Mouse (Mus musculus) layer of hippocampus, postnatal 25 days (tissue): ENCODE data around the gene Arhgap32. TPM values are rescaled to one million over a fixed set of nuclear protein-coding genes. Genes with fewer than 3 reads are reported as not detected.
A peak's percentile ranks its signal among the peaks of the same experiment; 100 is the strongest.

Source experiments
- DNase-seq, 2 experiments: peaks; one replicate each; pipeline ENCODE4 v3.0.0; 2022; ENCODE audit warnings: mixed read lengths in 2 of 2, low spot score in 1 of 2; ENCODE audit errors: extremely low spot score in 1 of 2
- total RNA-seq, 2 experiments: library from RNA; stranded (reverse); gene quantifications; 2 replicates each; pipeline ENCODE4 v1.2.3; 2021

Gene Arhgap32
- total RNA-seq, 2 experiments from 2014 or later = 211 to 220 TPM

DNA sequence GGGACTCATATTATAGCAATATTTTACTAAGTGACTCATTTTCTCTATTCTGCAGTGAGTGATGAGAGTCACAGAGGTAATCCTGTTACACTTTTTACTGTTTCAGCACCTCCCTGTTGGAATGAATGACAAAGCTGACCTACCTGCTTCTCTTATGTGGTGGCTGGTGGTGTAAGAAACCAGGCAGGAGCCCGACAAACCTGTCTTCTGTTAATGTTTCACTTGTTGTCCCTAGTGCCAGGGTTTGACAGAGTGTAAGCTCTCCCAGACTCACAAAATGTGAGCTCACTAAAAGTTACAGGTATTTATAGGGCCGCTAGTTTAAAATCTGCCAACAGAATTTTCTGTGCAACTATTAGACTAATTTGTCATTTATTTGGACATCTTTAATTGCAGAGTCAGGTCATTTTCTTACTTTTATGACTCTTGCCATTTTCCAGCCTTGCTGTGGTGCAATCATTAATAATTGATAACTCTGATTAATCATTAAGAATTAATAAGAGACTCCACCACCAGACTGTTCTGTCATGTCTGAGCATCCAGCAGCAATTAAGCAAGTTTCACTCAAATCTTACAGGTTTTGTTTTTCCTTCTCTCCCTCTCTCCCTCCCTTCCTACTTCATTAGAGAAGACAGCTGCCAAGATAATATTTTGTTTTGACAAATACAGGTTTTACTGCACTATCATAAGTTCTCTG is 127.1 kb downstream of the Arhgap32 start:
- DNase-seq = no peak

DNA sequence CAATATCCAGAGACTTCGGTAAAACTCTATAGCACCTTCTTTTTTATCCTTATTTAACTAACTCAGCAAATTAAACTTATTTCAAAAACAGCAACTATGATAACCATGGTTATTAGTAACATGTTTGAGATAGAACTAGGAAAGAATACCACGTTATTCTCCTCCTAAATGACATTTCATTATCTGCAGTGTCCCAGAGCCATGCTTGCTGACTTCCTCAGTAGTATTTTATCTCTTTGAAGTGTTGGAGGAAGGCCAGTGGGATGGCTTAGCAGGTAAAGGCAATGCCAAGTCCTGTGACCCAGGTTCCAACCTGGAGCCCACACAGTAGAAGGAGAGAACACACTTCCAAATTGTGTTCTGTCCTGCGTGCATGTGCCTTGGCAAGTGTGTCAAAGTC is 129.3 kb downstream of the Arhgap32 start:
- no peak for DNase-seq

DNA sequence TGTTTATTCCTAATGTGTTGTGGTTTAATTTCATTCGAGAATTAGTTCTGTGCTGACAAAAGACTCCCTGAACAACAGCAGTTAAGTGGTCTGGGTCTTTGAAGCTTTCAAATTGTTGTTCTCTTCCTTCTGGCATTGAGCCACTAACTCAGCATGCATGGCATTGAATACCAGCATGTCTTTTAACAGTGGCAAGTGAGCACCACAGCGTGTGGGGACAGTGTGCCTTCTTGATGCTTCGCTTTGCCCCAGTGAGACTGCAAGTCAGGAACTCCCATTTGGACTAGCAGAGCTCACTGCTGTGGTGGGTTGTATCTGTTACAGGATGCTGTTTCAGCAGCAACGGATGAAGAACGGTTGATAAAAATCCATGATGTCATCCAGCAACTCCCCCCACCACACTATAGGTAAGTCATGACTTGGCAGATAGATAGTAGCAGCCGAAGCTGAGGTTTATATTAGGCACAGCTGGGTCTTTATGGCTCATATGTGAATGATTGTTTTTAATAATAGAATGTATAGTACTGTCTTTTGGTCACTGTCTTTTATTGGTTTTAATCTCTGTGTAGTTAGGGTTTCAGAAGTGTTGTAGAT is 130.3 kb downstream of the Arhgap32 start:
- no peak for DNase-seq

DNA sequence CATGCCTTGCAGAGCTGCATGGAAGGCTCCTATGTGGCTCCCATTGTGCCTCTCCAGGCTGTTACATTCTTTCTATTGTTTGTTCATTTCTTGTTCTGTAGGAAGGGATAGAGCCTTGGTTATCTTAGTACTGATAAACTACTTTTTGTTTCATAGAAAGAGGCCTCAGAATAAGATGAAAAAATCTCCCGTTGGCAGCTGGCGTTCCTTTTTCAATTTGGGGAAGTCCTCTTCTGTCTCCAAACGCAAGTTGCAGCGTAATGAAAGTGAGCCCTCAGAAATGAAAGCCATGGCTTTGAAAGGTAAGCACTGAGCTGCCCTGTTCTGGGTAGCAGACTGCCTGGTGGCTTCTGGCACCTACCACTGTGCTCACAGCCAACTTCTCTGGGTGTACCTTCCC is 134.6 kb downstream of the Arhgap32 start:
- no peak for DNase-seq

DNA sequence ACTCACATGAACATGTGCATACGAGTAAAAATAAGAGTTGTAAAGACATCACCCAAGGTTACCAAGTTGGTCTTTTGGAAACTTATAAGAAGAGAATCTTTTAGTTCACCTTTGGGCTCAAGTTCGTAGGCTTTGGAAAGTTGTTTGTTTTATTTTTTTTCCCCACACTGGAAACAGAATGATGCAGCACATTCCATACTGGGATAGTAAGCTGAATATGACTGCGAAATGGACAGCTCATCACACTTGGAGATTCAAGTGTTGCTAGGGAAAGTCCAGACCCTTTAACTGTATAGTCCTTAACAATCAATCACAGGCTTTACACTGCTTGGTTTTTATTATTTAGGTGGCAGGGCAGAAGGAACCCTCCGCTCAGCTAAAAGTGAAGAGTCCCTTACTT is 137.8 kb downstream of the Arhgap32 start:
- DNase-seq = no peak

DNA sequence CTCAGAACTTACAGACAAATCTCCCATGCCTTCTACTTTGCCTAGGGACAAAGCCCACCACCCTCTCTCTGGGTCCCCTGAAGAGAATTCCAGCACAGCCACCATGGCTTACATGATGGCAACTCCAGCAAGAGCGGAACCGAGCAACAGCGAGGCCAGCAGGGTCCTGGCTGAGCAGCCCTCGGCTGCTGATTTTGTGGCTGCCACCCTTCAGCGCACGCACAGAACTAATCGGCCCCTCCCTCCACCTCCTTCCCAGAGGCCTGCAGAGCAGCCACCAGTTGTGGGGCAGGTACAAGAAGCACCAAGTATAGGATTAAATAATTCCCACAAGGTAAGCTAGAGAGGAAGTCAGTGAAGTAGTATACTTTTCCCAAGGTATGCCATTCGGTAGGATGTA is 141.4 kb downstream of the Arhgap32 start:
- DNase-seq = no peak

DNA sequence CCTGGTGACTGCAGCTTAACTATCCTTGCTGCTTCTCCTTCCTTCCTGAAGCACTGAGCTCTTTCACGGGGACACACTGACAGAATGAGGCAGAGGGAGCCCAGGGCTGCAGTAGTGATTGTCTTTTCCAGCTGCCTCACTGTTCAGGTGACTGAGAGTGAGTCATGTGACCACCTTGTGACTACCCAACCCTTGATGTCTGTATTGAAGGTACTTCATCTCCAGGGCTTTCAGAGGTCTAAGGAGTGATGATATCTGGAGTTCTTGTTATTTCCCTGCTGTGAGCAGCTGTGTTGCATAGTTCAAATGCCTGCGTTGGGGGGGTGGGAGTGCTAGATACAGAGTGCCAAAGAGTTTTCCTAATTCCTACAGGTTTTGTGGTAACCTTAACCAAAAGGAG is 141.9 kb downstream of the Arhgap32 start:
- DNase-seq = no peak

DNA sequence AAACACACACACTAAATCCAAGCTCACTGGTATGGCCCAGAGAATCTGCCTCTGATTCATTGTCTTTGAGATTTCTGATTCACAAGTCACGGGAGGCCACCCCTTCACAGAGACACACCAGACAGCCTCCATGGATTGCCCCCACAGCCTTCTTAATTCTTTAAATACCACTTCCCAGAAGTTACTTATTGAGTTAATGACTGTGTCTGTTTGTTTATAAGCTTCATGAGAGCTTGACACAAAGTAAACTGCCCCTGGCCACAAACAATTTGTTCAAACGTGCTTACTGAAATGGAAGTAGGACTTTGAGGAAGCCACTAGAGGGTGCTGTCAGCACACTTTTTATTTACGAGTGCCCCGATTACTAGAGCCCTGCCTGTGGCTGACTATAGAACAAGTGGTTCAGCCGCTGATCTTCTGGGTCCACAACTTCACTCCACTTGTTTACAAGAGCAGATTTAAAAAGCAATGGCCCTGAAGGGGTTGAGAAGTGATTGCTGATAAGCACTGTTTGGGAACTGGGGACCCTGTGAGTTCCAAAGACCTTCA is 156.0 kb downstream of the Arhgap32 start:
- DNase-seq = peak; percentile 31 to 68

DNA sequence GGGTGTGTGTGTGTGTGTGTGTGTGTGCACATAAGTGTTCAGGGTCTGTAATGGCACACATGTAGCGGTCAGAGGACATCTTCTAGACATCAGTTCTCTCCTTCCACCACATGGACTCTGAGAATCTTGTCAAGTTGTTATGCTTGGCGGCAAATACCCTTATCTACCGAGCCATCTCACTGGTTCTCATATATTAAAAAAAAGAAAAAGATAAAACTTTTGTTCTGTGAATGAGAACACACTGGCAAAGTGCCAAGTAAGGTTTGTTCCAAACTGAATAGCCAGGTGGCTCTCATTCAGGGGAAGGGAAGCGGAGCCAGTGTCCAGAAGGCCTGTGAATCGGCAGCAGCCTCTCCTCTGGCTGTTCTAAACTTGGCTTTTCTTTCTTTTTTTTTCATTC is 162.1 kb downstream of the Arhgap32 start:
- no peak for DNase-seq

DNA sequence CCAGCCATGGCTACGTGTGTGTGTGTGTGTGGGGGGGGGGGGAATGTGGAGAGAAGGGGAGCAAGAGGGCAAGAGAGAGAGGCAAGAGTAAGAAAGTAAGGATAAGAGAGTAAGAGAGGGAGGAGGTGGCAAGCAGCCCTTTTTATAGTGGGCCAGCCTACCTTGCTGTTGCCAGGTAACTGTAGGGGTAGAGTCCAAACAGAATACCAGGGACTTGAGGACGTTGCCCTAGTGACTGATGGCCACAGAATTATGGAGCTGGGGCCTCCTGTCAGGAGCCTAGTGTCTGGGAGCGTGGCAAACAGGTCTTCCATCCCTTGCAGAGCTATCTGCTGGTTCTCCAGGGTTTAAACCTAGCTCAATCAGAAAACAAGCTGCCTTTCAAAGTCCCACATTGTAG is 163.9 kb downstream of the Arhgap32 start:
- no peak for DNase-seq

DNA sequence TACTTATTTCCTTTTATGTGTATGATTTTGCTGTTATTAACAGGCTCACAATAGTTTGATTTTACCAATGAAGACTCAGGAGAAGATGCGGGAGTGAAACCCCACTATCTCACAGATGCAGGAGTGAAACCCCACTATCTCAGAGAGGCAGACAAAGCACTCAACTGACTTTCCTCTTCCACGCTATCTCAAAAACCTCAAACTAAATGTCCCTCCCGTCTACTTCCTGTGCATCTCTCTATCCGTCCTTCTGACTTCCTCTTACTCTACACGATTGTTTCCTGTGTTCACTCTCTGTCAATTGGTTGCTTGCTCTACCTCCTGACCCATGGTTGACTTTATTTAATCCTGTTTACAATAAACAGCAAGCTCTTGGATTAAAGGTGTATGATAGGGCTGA is 164.5 kb downstream of the Arhgap32 start:
- no peak for DNase-seq

DNA sequence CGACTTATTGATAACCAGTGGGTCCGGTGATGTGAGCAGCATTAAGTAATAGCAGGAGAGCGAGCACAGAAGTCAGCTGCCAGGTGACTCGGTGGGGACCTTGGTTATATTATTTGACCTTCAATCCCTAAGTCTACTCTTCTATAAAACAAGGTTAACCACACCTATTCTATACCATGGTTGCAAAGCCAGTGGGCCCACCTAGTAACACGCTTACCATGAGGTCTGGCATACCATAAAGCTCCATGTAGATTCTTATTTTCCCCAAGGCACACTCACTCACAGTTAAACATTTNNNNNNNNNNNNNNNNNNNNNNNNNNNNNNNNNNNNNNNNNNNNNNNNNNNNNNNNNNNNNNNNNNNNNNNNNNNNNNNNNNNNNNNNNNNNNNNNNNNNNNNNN is 167.7 kb downstream of the Arhgap32 start:
- DNase-seq = no peak

DNA sequence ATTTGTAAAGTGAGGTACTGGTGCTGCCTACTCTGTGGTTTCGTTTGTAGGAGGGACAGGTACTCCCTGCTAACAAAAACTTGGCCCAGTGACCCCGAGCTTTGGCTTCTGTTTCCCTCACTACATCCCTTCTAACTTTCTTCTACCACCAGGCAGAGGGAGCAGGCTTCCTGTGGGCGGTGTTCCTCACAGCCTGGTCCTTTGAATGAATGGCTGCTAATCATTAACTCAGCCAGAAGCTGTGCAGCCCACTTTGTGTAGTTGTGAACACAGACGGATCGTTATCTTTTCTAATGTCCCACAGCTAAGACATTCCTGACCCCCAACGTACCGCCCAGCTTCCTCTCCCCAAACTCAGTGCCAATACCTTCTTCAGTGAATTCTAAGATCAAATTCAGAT is 175.7 kb downstream of the Arhgap32 start:
- no peak for DNase-seq

DNA sequence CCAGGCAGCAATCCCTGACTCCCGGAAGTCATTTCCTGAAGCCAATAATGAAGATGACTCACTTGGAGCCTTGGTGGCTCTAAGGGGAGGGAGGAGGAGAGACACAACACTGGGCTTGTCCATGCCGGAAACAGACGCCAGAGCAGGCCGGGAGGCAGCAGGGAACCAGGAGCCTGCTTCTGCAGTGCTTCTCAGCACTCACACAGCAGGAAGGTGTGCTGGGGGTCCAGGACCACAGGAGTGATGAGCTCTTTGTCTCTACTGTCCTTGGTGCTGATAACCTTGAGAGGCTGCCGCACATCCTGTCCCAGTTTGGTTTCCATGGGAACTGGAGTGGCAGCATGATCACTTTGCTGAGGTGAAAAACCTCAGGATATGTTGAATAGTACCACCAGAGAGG is 176.8 kb downstream of the Arhgap32 start:
- no peak for DNase-seq

DNA sequence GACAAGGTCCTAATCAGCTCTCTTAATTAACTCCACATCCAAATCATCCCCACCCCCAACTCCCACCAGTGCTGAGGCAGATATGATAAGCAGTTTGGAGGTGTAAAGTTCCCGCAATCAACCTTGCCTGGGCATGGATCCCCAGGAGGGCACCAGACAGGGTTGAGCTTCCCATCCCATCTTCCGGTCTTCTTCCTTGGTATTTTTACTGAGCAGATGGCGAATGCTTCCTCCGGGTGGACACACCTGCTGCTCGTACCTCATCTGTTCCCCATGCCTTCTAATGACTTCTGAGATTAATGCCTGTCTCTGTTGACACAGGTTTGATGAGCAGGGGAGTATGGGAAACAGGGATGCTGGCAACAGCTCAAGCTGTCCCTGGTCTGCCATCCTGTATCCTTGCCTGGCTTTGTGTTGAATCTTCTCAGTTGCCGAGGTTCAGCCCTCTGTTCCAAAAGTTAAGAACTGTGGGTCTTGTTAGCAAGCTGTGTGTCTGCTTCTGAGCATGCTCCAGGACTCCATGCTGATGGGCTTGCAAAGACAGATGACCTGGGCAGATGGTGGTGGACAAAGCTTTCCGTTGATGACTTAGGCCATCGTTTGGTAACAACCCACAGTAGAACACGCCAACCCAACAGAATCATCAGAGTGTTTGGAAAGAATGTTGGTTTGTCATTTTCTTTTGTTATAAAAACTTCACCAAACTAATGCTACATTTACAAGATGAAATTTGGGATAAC is 179.3 kb downstream of the Arhgap32 start:
- no peak for DNase-seq

DNA sequence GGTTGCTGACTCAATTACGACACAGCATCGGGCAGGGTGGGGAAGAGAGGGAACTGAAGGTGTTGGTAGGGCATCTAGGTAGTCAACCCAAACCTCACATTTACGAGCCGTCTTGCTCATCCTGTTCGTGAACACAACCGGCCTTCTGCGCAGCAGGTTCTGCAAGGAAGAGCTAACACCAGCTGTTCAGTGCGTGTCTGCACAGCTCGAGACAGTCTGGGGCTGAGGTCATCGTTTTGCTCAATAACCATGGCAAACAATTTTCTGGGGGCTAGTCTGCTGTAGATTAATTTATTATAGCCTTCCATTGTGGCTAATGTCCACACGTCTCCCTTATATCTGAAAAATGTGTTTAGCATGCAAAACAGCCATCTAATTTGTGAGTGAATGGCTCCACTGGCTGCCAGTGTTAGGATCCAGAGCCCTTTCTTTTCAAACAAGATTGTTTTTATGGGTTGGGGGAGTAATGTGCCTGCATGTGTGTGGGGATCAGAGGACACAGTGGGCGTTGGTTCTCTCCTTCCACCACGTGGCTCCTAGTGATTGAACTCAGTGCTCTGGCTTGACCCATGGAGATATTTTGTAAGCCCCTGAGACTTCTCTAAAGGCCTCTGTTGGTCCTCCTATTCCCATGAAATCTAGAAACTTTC is 186.7 kb downstream of the Arhgap32 start:
- DNase-seq = no peak

DNA sequence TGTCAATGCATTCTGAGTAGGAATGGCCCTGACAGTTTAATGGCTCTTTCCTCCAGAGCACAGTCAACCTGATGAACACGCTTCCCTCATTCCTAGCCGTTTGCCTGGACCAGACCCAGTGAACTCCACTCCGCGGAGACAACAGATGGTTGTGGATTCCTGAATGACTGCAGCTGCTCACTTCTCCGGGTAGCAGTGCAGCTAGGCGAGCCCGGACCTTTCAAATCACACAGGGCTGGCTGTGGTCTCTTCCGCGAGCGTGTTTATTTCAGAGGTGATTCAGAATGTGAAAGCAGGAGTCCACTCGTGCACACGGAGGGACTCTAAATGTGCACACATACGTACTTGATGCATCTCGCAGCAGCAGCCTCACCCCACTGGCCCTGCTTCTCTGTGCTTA is 195.8 kb downstream of the Arhgap32 start:
- DNase-seq = peak in 1 of 2 experiments; percentile 8

DNA sequence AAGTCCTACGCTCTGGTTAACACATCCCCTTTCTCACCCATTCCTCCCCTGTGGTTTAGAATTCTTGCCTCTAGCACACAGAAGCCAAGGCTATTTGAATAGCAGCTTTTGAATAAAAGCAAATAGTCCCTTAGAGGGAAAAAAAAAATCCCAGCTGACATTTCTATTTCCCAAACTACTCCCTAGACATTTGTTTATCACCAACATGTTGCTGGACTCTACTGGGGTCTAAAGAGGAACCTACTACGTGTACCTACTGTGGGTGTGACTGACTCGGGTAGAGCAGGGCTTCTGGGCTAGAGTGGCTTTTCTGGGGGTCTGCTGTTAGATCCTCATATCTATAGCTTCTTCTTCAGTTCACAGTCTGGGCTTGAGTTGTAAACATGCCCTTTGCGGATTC is 196.3 kb downstream of the Arhgap32 start:
- DNase-seq = no peak

DNA sequence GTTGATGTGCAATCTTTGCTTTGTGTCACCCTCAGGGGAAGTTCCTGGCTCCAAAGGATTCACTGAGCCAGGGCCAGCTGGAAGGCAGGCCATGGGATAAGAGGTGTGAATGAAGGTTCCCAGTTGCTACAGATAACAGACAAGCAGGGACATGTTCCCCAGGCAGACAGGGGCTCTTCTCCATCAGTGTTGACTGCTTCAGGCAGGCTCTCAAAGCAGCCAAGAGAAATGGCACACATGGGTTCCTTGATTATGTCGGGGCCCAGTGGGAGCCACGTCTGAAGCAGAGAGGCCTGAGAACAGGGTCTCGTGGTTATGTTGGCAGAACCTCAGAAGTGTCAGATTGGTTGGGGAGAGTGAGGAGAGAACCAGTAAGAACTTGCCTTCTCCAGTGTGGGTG is 198.1 kb downstream of the Arhgap32 start:
- DNase-seq = no peak

DNA sequence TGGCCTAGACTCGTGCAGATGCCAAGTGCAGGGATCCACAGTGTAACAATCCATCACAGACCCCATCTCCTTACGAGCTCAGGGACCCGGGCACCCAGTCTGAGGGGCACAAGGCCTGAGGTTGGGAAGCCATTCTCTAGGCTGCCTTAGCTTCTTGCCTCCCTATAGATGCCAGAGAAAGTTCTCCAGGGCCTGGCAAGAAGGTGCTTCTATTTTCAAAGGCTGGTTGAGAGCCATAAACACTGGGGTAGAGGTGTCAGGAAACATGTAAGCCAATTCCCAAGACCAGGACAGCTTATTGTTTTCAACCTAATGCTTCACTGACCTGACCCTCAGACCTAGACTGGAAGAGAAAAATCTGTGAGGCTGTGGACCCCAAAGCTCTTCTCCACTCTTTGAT is 200.1 kb downstream of the Arhgap32 start:
- DNase-seq = no peak
